Mouse (Mus musculus): ENCODE measurements at regions not wholly inside any gene's neighbourhood (a gene's known extent, or its start where the extent isn't known, plus 50 kb on each side); places are given as distances from the start of the nearest gene placed in this dataset.
A peak's percentile ranks its signal among the peaks of the same experiment; 100 is the strongest.

- Histone ChIP-seq H3K27me3 (no peaks in the 10 kb centered on the region), H3K27ac (peak overlapping the region; percentile 51), H3K4me2 (no peak overlapping the region), H3K36me3 (no peaks in the 10 kb centered on the region), H3K9ac (no peak overlapping the region), H3K4me3 (no peak overlapping the region), H3K4me1 (peaks cover 37% of the 10 kb centered on the region), H3K9me3 (no peaks in the 10 kb centered on the region)
- WGBS, result 72% methylated on average over 9 of the region's 9 CpGs
- ATAC-seq (ENCODE audit: borderline replicate concordance, extremely low read depth, low FRiP score, low TSS enrichment), result no peak; the same call in 1 of the 2 replicates
Measured at GRCm38 (mm10) chr16:95860810-95861209, 129.9 kb downstream of the Psmg1 start.

GRCm38 (mm10) chr16:95860111-95860510 lies 130.6 kb downstream of the Psmg1 start:
- Histone ChIP-seq H3K9me3 (no peaks in the 10 kb centered on the region), H3K27me3 (no peaks in the 10 kb centered on the region), H3K27ac (peak overlapping the region; percentile 51), H3K36me3 (no peaks in the 10 kb centered on the region), H3K4me2 (no peak overlapping the region), H3K4me1 (peaks cover 37% of the 10 kb centered on the region), H3K9ac (no peak overlapping the region), H3K4me3 (no peak overlapping the region)
- 55% methylated on average over 5 of the region's 5 CpGs for WGBS
- no peak for ATAC-seq (ENCODE audit: borderline replicate concordance, extremely low read depth, low FRiP score, low TSS enrichment)

GRCm38 (mm10) chr16:95857403-95857802 lies 133.4 kb downstream of the Psmg1 start:
- Histone ChIP-seq H3K27me3 (no peaks in the 10 kb centered on the region), H3K4me3 (no peak overlapping the region), H3K4me2 (no peak overlapping the region), H3K27ac (no peak overlapping the region), H3K9me3 (no peaks in the 10 kb centered on the region), H3K4me1 (peaks cover 26% of the 10 kb centered on the region), H3K36me3 (no peaks in the 10 kb centered on the region), H3K9ac (no peak overlapping the region)
- no peak for ATAC-seq (ENCODE audit: borderline replicate concordance, extremely low read depth, low FRiP score, low TSS enrichment)
- whole genome bisulfite sequencing, result 82% methylated on average over 3 of the region's 3 CpGs

GRCm38 (mm10) chr16:95855230-95855629 lies 135.5 kb downstream of the Psmg1 start:
- no peak overlapping the region for H3K9ac ChIP-seq
- peaks cover 10% of the 10 kb centered on the region for H3K4me1 ChIP-seq
- H3K9me3 ChIP-seq, result no peaks in the 10 kb centered on the region
- H3K27me3 ChIP-seq, result no peaks in the 10 kb centered on the region
- peak; percentile 89 for ATAC-seq (ENCODE audit: borderline replicate concordance, extremely low read depth, low FRiP score, low TSS enrichment)
- H3K27ac ChIP-seq, result peak overlapping the region; percentile 86
- H3K36me3 ChIP-seq, result no peaks in the 10 kb centered on the region
- H3K4me3 ChIP-seq, result no peak overlapping the region
- 40% methylated on average over 2 of the region's 2 CpGs for WGBS
- no peak overlapping the region for H3K4me2 ChIP-seq

- WGBS, result 58% methylated on average over 5 of the region's 5 CpGs
- no peak overlapping the region for H3K4me2 ChIP-seq
- H3K27me3 ChIP-seq, result no peaks in the 10 kb centered on the region
- no peak overlapping the region for H3K9ac ChIP-seq
- H3K9me3 ChIP-seq, result no peaks in the 10 kb centered on the region
- ATAC-seq (ENCODE audit: borderline replicate concordance, extremely low read depth, low FRiP score, low TSS enrichment), result no peak
- H3K36me3 ChIP-seq, result no peaks in the 10 kb centered on the region
- H3K4me1 ChIP-seq, result peaks cover 39% of the 10 kb centered on the region
- no peak overlapping the region for H3K4me3 ChIP-seq
- peak overlapping the region; percentile 62 for H3K27ac ChIP-seq
Measured at GRCm38 (mm10) chr16:95851907-95852306, 138.9 kb downstream of the Psmg1 start.

GRCm38 (mm10) chr16:95848555-95849082 lies 142.1 kb downstream of the Psmg1 start:
- Histone ChIP-seq H3K4me1 (peaks cover 36% of the 10 kb centered on the region), H3K9ac (no peak overlapping the region), H3K4me3 (no peak overlapping the region), H3K36me3 (no peaks in the 10 kb centered on the region), H3K9me3 (no peaks in the 10 kb centered on the region), H3K27ac (peak overlapping the region; percentile 91), H3K27me3 (no peaks in the 10 kb centered on the region), H3K4me2 (no peak overlapping the region)
- peak; percentile 58; the same call in 1 of the 2 replicates for ATAC-seq (ENCODE audit: borderline replicate concordance, extremely low read depth, low FRiP score, low TSS enrichment)
- WGBS, result 37% methylated on average over 6 of the region's 6 CpGs

GRCm38 (mm10) chr16:95847765-95848483 lies 142.8 kb downstream of the Psmg1 start:
- no peaks in the 10 kb centered on the region for H3K27me3 ChIP-seq
- H3K4me2 ChIP-seq, result no peak overlapping the region
- peak; percentile 65 for ATAC-seq (ENCODE audit: borderline replicate concordance, extremely low read depth, low FRiP score, low TSS enrichment)
- 0 out of 2 replicates have a peak overlapping the region, but pooled peaks have one; percentile 13 for H3K9ac ChIP-seq
- H3K27ac ChIP-seq, result peak overlapping the region; percentile 91
- H3K4me1 ChIP-seq, result peaks cover 36% of the 10 kb centered on the region
- no peaks in the 10 kb centered on the region for H3K9me3 ChIP-seq
- 29% methylated on average over 3 of the region's 3 CpGs for WGBS
- no peak overlapping the region for H3K4me3 ChIP-seq
- H3K36me3 ChIP-seq, result no peaks in the 10 kb centered on the region

- ATAC-seq (ENCODE audit: borderline replicate concordance, extremely low read depth, low FRiP score, low TSS enrichment), result no peak
Measured at GRCm38 (mm10) chr16:95845323-95845860, 143.5 kb downstream of the Ets2 start.

GRCm38 (mm10) chr16:95844691-95845090 lies 142.8 kb downstream of the Ets2 start:
- Histone ChIP-seq H3K4me1 (peaks cover 33% of the 10 kb centered on the region), H3K9ac (no peak overlapping the region), H3K4me2 (no peak overlapping the region), H3K9me3 (no peaks in the 10 kb centered on the region), H3K36me3 (no peaks in the 10 kb centered on the region), H3K27me3 (no peaks in the 10 kb centered on the region), H3K4me3 (no peak overlapping the region), H3K27ac (no peak overlapping the region)
- WGBS, result 39% methylated on average over 4 of the region's 4 CpGs
- no peak for ATAC-seq (ENCODE audit: borderline replicate concordance, extremely low read depth, low FRiP score, low TSS enrichment)

More at GRCm38 (mm10) chr16:95845323-95845860, 143.5 kb downstream of the Ets2 start:
- 0 out of 2 replicates have a peak overlapping the region, but pooled peaks have one; percentile 8 for H3K27ac ChIP-seq
- no peaks in the 10 kb centered on the region for H3K36me3 ChIP-seq
- H3K4me3 ChIP-seq, result no peak overlapping the region
- peaks cover 36% of the 10 kb centered on the region for H3K4me1 ChIP-seq
- H3K4me2 ChIP-seq, result no peak overlapping the region
- no peak overlapping the region for H3K9ac ChIP-seq
- no peaks in the 10 kb centered on the region for H3K9me3 ChIP-seq
- H3K27me3 ChIP-seq, result no peaks in the 10 kb centered on the region
- WGBS, result 61% methylated on average over 10 of the region's 10 CpGs

GRCm38 (mm10) chr16:95842766-95843165 lies 140.9 kb downstream of the Ets2 start:
- WGBS, result 89% methylated on average over 3 of the region's 3 CpGs
- H3K27ac ChIP-seq, result no peak overlapping the region
- no peaks in the 10 kb centered on the region for H3K9me3 ChIP-seq
- H3K9ac ChIP-seq, result no peak overlapping the region
- H3K4me3 ChIP-seq, result no peak overlapping the region
- peaks cover 25% of the 10 kb centered on the region for H3K4me1 ChIP-seq
- H3K4me2 ChIP-seq, result no peak overlapping the region
- no peak for ATAC-seq (ENCODE audit: borderline replicate concordance, extremely low read depth, low FRiP score, low TSS enrichment)
- no peaks in the 10 kb centered on the region for H3K27me3 ChIP-seq
- no peaks in the 10 kb centered on the region for H3K36me3 ChIP-seq

- Histone ChIP-seq H3K9ac (no peak overlapping the region), H3K27ac (no peak overlapping the region), H3K36me3 (no peaks in the 10 kb centered on the region), H3K27me3 (no peaks in the 10 kb centered on the region), H3K9me3 (no peaks in the 10 kb centered on the region), H3K4me1 (peaks cover 19% of the 10 kb centered on the region), H3K4me3 (no peak overlapping the region), H3K4me2 (no peak overlapping the region)
- 70% methylated on average over 5 of the region's 5 CpGs for WGBS
- ATAC-seq (ENCODE audit: borderline replicate concordance, extremely low read depth, low FRiP score, low TSS enrichment), result no peak
Measured at GRCm38 (mm10) chr16:95839512-95840253, 137.8 kb downstream of the Ets2 start.
